Mouse (Mus musculus) CH12.LX (cell line): Measurements from ENCODE around the gene Il15. TPM values are rescaled to one million over a fixed set of nuclear protein-coding genes. Genes with fewer than 3 reads are reported as not detected.

Experiments
- DNase-seq: peaks from one replicate; pipeline ENCODE4 v3.0.0-alpha.2; 2013; ENCODE audit errors: extremely low read depth
- H3K27ac ChIP-seq: 2 replicates; pipeline ENCODE4 v1.5.1; 2012; ENCODE audit warnings: low read depth, mild to moderate bottlenecking, control low read depth, moderate library complexity; ENCODE audit not compliant: insufficient read depth
- H3K27me3 ChIP-seq: replicated peaks from 2 replicates; pipeline ENCODE3; 2012; ENCODE audit warnings: inconsistent platforms
- H3K36me3 ChIP-seq, 2 experiments: replicated peaks in 1 of 2; 2 replicates each; pipeline versions ENCODE3 to v1.6.1; 2012; ENCODE audit warnings: inconsistent platforms in 1 of 2, low read length in 1 of 2, mild to moderate bottlenecking in 1 of 2, mixed read lengths in 1 of 2, moderate library complexity in 1 of 2; ENCODE audit not compliant: control insufficient read depth in 1 of 2, insufficient read depth in 1 of 2
- H3K4me1 ChIP-seq, 2 experiments: 2 replicates each; pipeline ENCODE4 v1.6.1; 2012; ENCODE audit warnings: inconsistent platforms in 1 of 2, moderate library complexity in 1 of 2; ENCODE audit not compliant: insufficient read depth in 2 of 2, control insufficient read depth in 1 of 2
- H3K4me2 ChIP-seq: 2 replicates; pipeline ENCODE4 v1.6.1; 2012; ENCODE audit warnings: low read depth, mild to moderate bottlenecking, control low read depth; ENCODE audit not compliant: poor library complexity, insufficient read depth, severe bottlenecking
- H3K4me3 ChIP-seq, 3 experiments: fragments of 150-350 bp in 1 of 3; sonication (generic) in 1 of 3; replicated peaks in 1 of 3; 2 replicates each; pipeline versions ENCODE3 to v1.5.1; 2011 to 2012; ENCODE audit warnings: low read depth in 2 of 3, low read length in 2 of 3, mild to moderate bottlenecking in 2 of 3, moderate library complexity in 2 of 3, control low read depth in 1 of 3, improper control_type of control experiment in 1 of 3, inconsistent platforms in 1 of 3, mixed read lengths in 1 of 3; ENCODE audit not compliant: poor library complexity in 1 of 3
- H3K79me2 ChIP-seq: replicated peaks from 2 replicates; pipeline ENCODE4 v1.6.1; 2012; ENCODE audit warnings: mild to moderate bottlenecking, moderate library complexity; ENCODE audit not compliant: control insufficient read depth, poor library complexity, insufficient read depth, severe bottlenecking; ENCODE audit errors: extremely low read depth
- H3K9ac ChIP-seq: 2 replicates; pipeline ENCODE4 v1.6.1; 2012; ENCODE audit warnings: low read depth, mild to moderate bottlenecking, control low read depth, moderate library complexity; ENCODE audit not compliant: insufficient read depth
- H3K9me3 ChIP-seq: replicated peaks from 2 replicates; pipeline ENCODE3; 2012; ENCODE audit warnings: low read length, inconsistent platforms, mixed read lengths
- BHLHE40 ChIP-seq: IDR thresholded peaks from 2 replicates; pipeline ENCODE4 v1.6.1; 2011; ENCODE audit warnings: mild to moderate bottlenecking, low read depth, low read length, improper control_type of control experiment
- CHD1 ChIP-seq: IDR thresholded peaks from 2 replicates; pipeline ENCODE4 v1.6.1; 2012; ENCODE audit warnings: low read depth, low read length, improper control_type of control experiment, inconsistent platforms
- CHD2 ChIP-seq: IDR thresholded peaks from 2 replicates; pipeline ENCODE4 v1.6.1; 2011; ENCODE audit warnings: low read length, improper control_type of control experiment
- JUN ChIP-seq: IDR thresholded peaks from 2 replicates; pipeline ENCODE4 v1.6.1; 2011; ENCODE audit warnings: low read depth, mild to moderate bottlenecking, low read length, improper control_type of control experiment, moderate library complexity; ENCODE audit not compliant: insufficient read depth
- JUND ChIP-seq: conservative IDR thresholded peaks from 2 replicates; pipeline ENCODE4 v1.6.1; 2011; ENCODE audit warnings: low read depth, low read length, improper control_type of control experiment
- KAT2A ChIP-seq: IDR thresholded peaks from 2 replicates; pipeline ENCODE4 v1.6.1; 2012; ENCODE audit warnings: low read length, improper control_type of control experiment, inconsistent platforms; ENCODE audit not compliant: insufficient replicate concordance
- MAX ChIP-seq: IDR thresholded peaks from 2 replicates; pipeline ENCODE4 v1.6.1; 2011; ENCODE audit warnings: low read length, improper control_type of control experiment
- MEF2A ChIP-seq: IDR thresholded peaks from 2 replicates; pipeline ENCODE4 v1.6.1; 2014; ENCODE audit warnings: low read depth, mild to moderate bottlenecking, inconsistent platforms, low read length, improper control_type of control experiment, borderline replicate concordance
- MYC ChIP-seq: IDR thresholded peaks from 2 replicates; pipeline ENCODE4 v1.6.1; 2011; ENCODE audit warnings: low read depth, mild to moderate bottlenecking, improper control_type of control experiment, low read length
- POLR2AphosphoS2 ChIP-seq: IDR thresholded peaks from 2 replicates; pipeline ENCODE4 v1.6.1; 2011; ENCODE audit warnings: low read depth, low read length, improper control_type of control experiment
- RCOR1 ChIP-seq: conservative IDR thresholded peaks from 2 replicates; pipeline ENCODE4 v1.6.1; 2012; ENCODE audit warnings: low read depth, mild to moderate bottlenecking, inconsistent platforms, low read length, improper control_type of control experiment
- TCF12 ChIP-seq: IDR thresholded peaks from 2 replicates; pipeline ENCODE4 v1.6.1; 2014; ENCODE audit warnings: low read depth, mild to moderate bottlenecking, inconsistent platforms, low read length, improper control_type of control experiment
- USF1 ChIP-seq: IDR thresholded peaks from 2 replicates; pipeline ENCODE4 v1.6.1; 2014; ENCODE audit warnings: low read depth, mild to moderate bottlenecking, inconsistent platforms, low read length, improper control_type of control experiment
- ZC3H11A ChIP-seq: IDR thresholded peaks from 2 replicates; pipeline ENCODE4 v1.6.1; 2012; ENCODE audit warnings: low read depth, mild to moderate bottlenecking, inconsistent platforms, low read length, improper control_type of control experiment
- ZKSCAN1 ChIP-seq: IDR thresholded peaks from 2 replicates; pipeline ENCODE4 v1.6.1; 2012; ENCODE audit warnings: low read depth, inconsistent platforms, low read length, improper control_type of control experiment, borderline replicate concordance
- ZNF384 ChIP-seq: IDR thresholded peaks from 2 replicates; pipeline ENCODE4 v1.6.1; 2012; ENCODE audit warnings: low read depth, low read length, improper control_type of control experiment, inconsistent platforms
- dilution Hi-C: fragments of 300-500 bp; cut with MboI; formaldehyde crosslinking; loops from 2 replicates; pipeline ENCODE4 v1.14.3; 2020; ENCODE audit warnings: low sequenced_read_pairs; ENCODE audit not compliant: extremely low pct_unique_long_range_greater_than_20kb, extremely low pct_ligation_motif_present
- in situ Hi-C: fragments of 300-500 bp; cut with MboI; formaldehyde crosslinking; loops from 3 replicates; pipeline ENCODE4 v1.14.3; 2019; ENCODE audit warnings: low sequenced_read_pairs, low pct_ligation_motif_present, low pct_unique_long_range_greater_than_20kb, mixed read lengths
- polyA plus RNA-seq: library from polyadenylated mRNA; unstranded; fragments of >175 nt; gene quantifications from 2 replicates; pipeline ENCODE4 v1.2.1, GENCODE M21; 2012; ENCODE audit warnings: low read depth; ENCODE audit not compliant: insufficient read length
- total RNA-seq, 2 experiments: library from RNA; depleted of rRNA; stranded (reverse); fragments of 300-350 nt in 1 of 2; fragments of >200 nt in 1 of 2; gene quantifications; 2 replicates each; pipeline ENCODE4 v1.2.3; 2012 to 2014

Il15 gene
- total and polyA plus RNA-seq, 3 experiments = 2.2 to 8.9 (median 4.0) TPM

GRCm38 (mm10) chr8:82296256-82296655 is 106.8 kb downstream of the Il15 start:
- no peak overlapping the region for H3K4me3 ChIP-seq
- no peaks in the 10 kb centered on the region for H3K27me3 ChIP-seq
- no peak for TF ChIP-seq MAX
- no peak for TF ChIP-seq TCF12
- TF ChIP-seq BHLHE40 = no peak
- TF ChIP-seq CHD1 = no peak
- TF ChIP-seq USF1 = no peak
- no peak for TF ChIP-seq ZNF384
- TF ChIP-seq MEF2A = no peak
- TF ChIP-seq RCOR1 = no peak
- no peak for TF ChIP-seq ZC3H11A
- H3K4me1 ChIP-seq = no peaks in the 10 kb centered on the region
- in situ Hi-C loops = no loop called here
- no peaks in the 10 kb centered on the region for H3K79me2 ChIP-seq
- H3K36me3 ChIP-seq = no peaks in the 10 kb centered on the region
- no peak overlapping the region for H3K27ac ChIP-seq
- H3K4me2 ChIP-seq = no peak overlapping the region
- H3K9me3 ChIP-seq = no peaks in the 10 kb centered on the region
- H3K9ac ChIP-seq = no peak overlapping the region
- DNase-seq = no peak
- dilution Hi-C loops = no loop called here

- no peaks in the 10 kb centered on the region for H3K9me3 ChIP-seq
Measured at GRCm38 (mm10) chr8:82291659-82292058, 111.4 kb downstream of the Il15 start.

GRCm38 (mm10) chr8:82285866-82286265 is 117.2 kb downstream of the Il15 start:
- TF ChIP-seq MYC = no peak
- TF ChIP-seq JUND = no peak
- no peak for TF ChIP-seq POLR2AphosphoS2
- TF ChIP-seq ZKSCAN1 = no peak
- Histone ChIP-seq H3K36me3 (no peaks in the 10 kb centered on the region), H3K79me2 (no peaks in the 10 kb centered on the region), H3K4me1 (no peaks in the 10 kb centered on the region), H3K4me2 (no peak overlapping the region), H3K27ac (no peak overlapping the region), H3K9me3 (no peaks in the 10 kb centered on the region), H3K4me3 (no peak overlapping the region), H3K9ac (no peak overlapping the region), H3K27me3 (no peaks in the 10 kb centered on the region)
- DNase-seq = no peak
- in situ Hi-C loops = no loop called here
- dilution Hi-C loops = no loop called here

More at GRCm38 (mm10) chr8:82291659-82292058, 111.4 kb downstream of the Il15 start:
- H3K4me1 ChIP-seq = no peaks in the 10 kb centered on the region
- H3K9ac ChIP-seq = no peak overlapping the region
- TF ChIP-seq KAT2A = no peak
- no peak for TF ChIP-seq MYC
- no peak for TF ChIP-seq CHD2
- no peak for TF ChIP-seq JUN
- H3K27ac ChIP-seq = no peak overlapping the region
- DNase-seq = no peak
- dilution Hi-C loops (no loop called here), in situ Hi-C loops (no loop called here)
- H3K79me2 ChIP-seq = no peaks in the 10 kb centered on the region
- no peak overlapping the region for H3K4me3 ChIP-seq
- H3K36me3 ChIP-seq = no peaks in the 10 kb centered on the region
- no peaks in the 10 kb centered on the region for H3K27me3 ChIP-seq
- H3K4me2 ChIP-seq = no peak overlapping the region
